Mouse (Mus musculus): ENCODE measurements around the gene Ccpg1os. TPM values are rescaled to one million over a fixed set of nuclear protein-coding genes. Genes with fewer than 3 reads are reported as not detected.

Gene Ccpg1os
- polyA plus RNA-seq, 1 experiment from 2014 or later: 28.1 TPM

- DNase-seq (ENCODE audit: low spot score) (no peak), ATAC-seq (ENCODE audit: low FRiP score) (no peak)
- Histone ChIP-seq H3K27ac (ENCODE audit: low read depth, low read length) (no peak overlapping the region), H3K36me3 (ENCODE audit: control insufficient read depth, insufficient read depth, low read length) (no peaks in the 10 kb centered on the region), H3K9me3 (ENCODE audit: control insufficient read depth, low read length) (no peaks in the 10 kb centered on the region), H3K27me3 (ENCODE audit: control insufficient read depth, insufficient read depth, low read length) (no peaks in the 10 kb centered on the region), H3K9ac (ENCODE audit: low read depth, low read length) (no peak overlapping the region), H3K4me1 (replicated peaks; ENCODE audit: control insufficient read depth, insufficient read depth, low read length) (no peaks in the 10 kb centered on the region), H3K4me2 (replicated peaks; ENCODE audit: low read depth, low read length) (no peak overlapping the region), H3K4me3 (ENCODE audit: low read depth, low read length) (no peak overlapping the region)
- WGBS: 94% methylated on average over 4 of the region's 4 CpGs
These were observed 27.4 kb upstream of the Ccpg1os start for GRCm38 (mm10) chr9:73012629-73013028.

GRCm38 (mm10) chr9:73008384-73008783 is 23.2 kb upstream of the Ccpg1os start:
- Histone ChIP-seq H3K36me3 (ENCODE audit: control insufficient read depth, insufficient read depth, low read length) (no peaks in the 10 kb centered on the region), H3K27me3 (ENCODE audit: control insufficient read depth, insufficient read depth, low read length) (no peaks in the 10 kb centered on the region), H3K4me1 (replicated peaks; ENCODE audit: control insufficient read depth, insufficient read depth, low read length) (no peaks in the 10 kb centered on the region), H3K9ac (ENCODE audit: low read depth, low read length) (no peak overlapping the region), H3K4me2 (replicated peaks; ENCODE audit: low read depth, low read length) (no peak overlapping the region), H3K9me3 (ENCODE audit: control insufficient read depth, low read length) (no peaks in the 10 kb centered on the region), H3K4me3 (ENCODE audit: low read depth, low read length) (no peak overlapping the region), H3K27ac (ENCODE audit: low read depth, low read length) (no peak overlapping the region)
- DNase-seq (ENCODE audit: low spot score) (no peak), ATAC-seq (ENCODE audit: low FRiP score) (no peak)
- WGBS: 71% methylated on average over 3 of the region's 3 CpGs

GRCm38 (mm10) chr9:73006175-73006574 is 21.0 kb upstream of the Ccpg1os start:
- no peak for ATAC-seq (ENCODE audit: low FRiP score)
- WGBS: 92% methylated on average over 3 of the region's 3 CpGs
- Histone ChIP-seq H3K9me3 (ENCODE audit: control insufficient read depth, low read length) (no peaks in the 10 kb centered on the region), H3K36me3 (ENCODE audit: control insufficient read depth, insufficient read depth, low read length) (no peaks in the 10 kb centered on the region), H3K4me3 (ENCODE audit: low read depth, low read length) (no peak overlapping the region), H3K4me2 (replicated peaks; ENCODE audit: low read depth, low read length) (no peak overlapping the region), H3K4me1 (replicated peaks; ENCODE audit: control insufficient read depth, insufficient read depth, low read length) (no peaks in the 10 kb centered on the region), H3K27me3 (ENCODE audit: control insufficient read depth, insufficient read depth, low read length) (no peaks in the 10 kb centered on the region), H3K9ac (ENCODE audit: low read depth, low read length) (no peak overlapping the region), H3K27ac (ENCODE audit: low read depth, low read length) (no peak overlapping the region)
- no peak for DNase-seq (ENCODE audit: low spot score)

GRCm38 (mm10) chr9:73005106-73005505 is 19.9 kb upstream of the Ccpg1os start:
- ATAC-seq (ENCODE audit: low FRiP score): no peak
- H3K36me3 ChIP-seq (ENCODE audit: control insufficient read depth, insufficient read depth, low read length): no peaks in the 10 kb centered on the region
- 86% methylated on average over 6 of the region's 6 CpGs for WGBS
- H3K4me2 ChIP-seq (replicated peaks; ENCODE audit: low read depth, low read length): no peak overlapping the region
- H3K4me3 ChIP-seq (ENCODE audit: low read depth, low read length): no peak overlapping the region
- no peaks in the 10 kb centered on the region for H3K4me1 ChIP-seq (replicated peaks; ENCODE audit: control insufficient read depth, insufficient read depth, low read length)
- H3K27me3 ChIP-seq (ENCODE audit: control insufficient read depth, insufficient read depth, low read length): no peaks in the 10 kb centered on the region
- no peaks in the 10 kb centered on the region for H3K9me3 ChIP-seq (ENCODE audit: control insufficient read depth, low read length)
- no peak overlapping the region for H3K9ac ChIP-seq (ENCODE audit: low read depth, low read length)
- no peak for DNase-seq (ENCODE audit: low spot score)
- H3K27ac ChIP-seq (ENCODE audit: low read depth, low read length): no peak overlapping the region

- H3K9me3 ChIP-seq (ENCODE audit: control insufficient read depth, low read length): no peaks in the 10 kb centered on the region
- H3K4me1 ChIP-seq (replicated peaks; ENCODE audit: control insufficient read depth, insufficient read depth, low read length): no peaks in the 10 kb centered on the region
- no peak overlapping the region for H3K4me2 ChIP-seq (replicated peaks; ENCODE audit: low read depth, low read length)
- no peak overlapping the region for H3K27ac ChIP-seq (ENCODE audit: low read depth, low read length)
- H3K4me3 ChIP-seq (ENCODE audit: low read depth, low read length): no peak overlapping the region
- H3K36me3 ChIP-seq (ENCODE audit: control insufficient read depth, insufficient read depth, low read length): no peaks in the 10 kb centered on the region
- H3K27me3 ChIP-seq (ENCODE audit: control insufficient read depth, insufficient read depth, low read length): no peaks in the 10 kb centered on the region
- WGBS: 89% methylated on average over 8 of the region's 8 CpGs
- ATAC-seq (ENCODE audit: low FRiP score) (no peak), DNase-seq (ENCODE audit: low spot score) (no peak)
- H3K9ac ChIP-seq (ENCODE audit: low read depth, low read length): no peak overlapping the region
These were observed 18.9 kb upstream of the Ccpg1os start for GRCm38 (mm10) chr9:73004076-73004475.

GRCm38 (mm10) chr9:73002177-73002576 is 17.0 kb upstream of the Ccpg1os start:
- no peak for ATAC-seq (ENCODE audit: low FRiP score)
- DNase-seq (ENCODE audit: low spot score): no peak
- no peaks in the 10 kb centered on the region for H3K27me3 ChIP-seq (ENCODE audit: control insufficient read depth, insufficient read depth, low read length)

GRCm38 (mm10) chr9:73001314-73002011 is 16.3 kb upstream of the Ccpg1os start:
- Histone ChIP-seq H3K4me1 (replicated peaks; ENCODE audit: control insufficient read depth, insufficient read depth, low read length) (no peaks in the 10 kb centered on the region), H3K9ac (ENCODE audit: low read depth, low read length) (no peak overlapping the region), H3K27me3 (ENCODE audit: control insufficient read depth, insufficient read depth, low read length) (no peaks in the 10 kb centered on the region), H3K4me3 (ENCODE audit: low read depth, low read length) (no peak overlapping the region), H3K4me2 (replicated peaks; ENCODE audit: low read depth, low read length) (no peak overlapping the region), H3K9me3 (ENCODE audit: control insufficient read depth, low read length) (no peaks in the 10 kb centered on the region), H3K27ac (ENCODE audit: low read depth, low read length) (no peak overlapping the region), H3K36me3 (ENCODE audit: control insufficient read depth, insufficient read depth, low read length) (no peaks in the 10 kb centered on the region)
- ATAC-seq (ENCODE audit: low FRiP score): no peak
- 89% methylated on average over 13 of the region's 13 CpGs for WGBS
- DNase-seq (ENCODE audit: low spot score): no peak

More at GRCm38 (mm10) chr9:73002177-73002576, 17.0 kb upstream of the Ccpg1os start:
- Histone ChIP-seq H3K4me1 (replicated peaks; ENCODE audit: control insufficient read depth, insufficient read depth, low read length) (no peaks in the 10 kb centered on the region), H3K4me3 (ENCODE audit: low read depth, low read length) (no peak overlapping the region), H3K27ac (ENCODE audit: low read depth, low read length) (no peak overlapping the region), H3K9ac (ENCODE audit: low read depth, low read length) (no peak overlapping the region), H3K36me3 (ENCODE audit: control insufficient read depth, insufficient read depth, low read length) (no peaks in the 10 kb centered on the region), H3K4me2 (replicated peaks; ENCODE audit: low read depth, low read length) (no peak overlapping the region), H3K9me3 (ENCODE audit: control insufficient read depth, low read length) (no peaks in the 10 kb centered on the region)
- 72% methylated on average over 3 of the region's 3 CpGs for WGBS

- Histone ChIP-seq H3K4me3 (ENCODE audit: low read depth, low read length) (no peak overlapping the region), H3K9ac (ENCODE audit: low read depth, low read length) (no peak overlapping the region), H3K9me3 (ENCODE audit: control insufficient read depth, low read length) (no peaks in the 10 kb centered on the region), H3K27me3 (ENCODE audit: control insufficient read depth, insufficient read depth, low read length) (no peaks in the 10 kb centered on the region), H3K4me2 (replicated peaks; ENCODE audit: low read depth, low read length) (no peak overlapping the region), H3K27ac (ENCODE audit: low read depth, low read length) (no peak overlapping the region), H3K36me3 (ENCODE audit: control insufficient read depth, insufficient read depth, low read length) (no peaks in the 10 kb centered on the region), H3K4me1 (replicated peaks; ENCODE audit: control insufficient read depth, insufficient read depth, low read length) (no peaks in the 10 kb centered on the region)
- 76% methylated on average over 2 of the region's 2 CpGs for WGBS
- ATAC-seq (ENCODE audit: low FRiP score) (no peak), DNase-seq (ENCODE audit: low spot score) (no peak)
These were observed 15.3 kb upstream of the Ccpg1os start for GRCm38 (mm10) chr9:73000487-73000886.

GRCm38 (mm10) chr9:72996806-72997205 is 11.6 kb upstream of the Ccpg1os start:
- Histone ChIP-seq H3K27ac (ENCODE audit: low read depth, low read length) (no peak overlapping the region), H3K9me3 (ENCODE audit: control insufficient read depth, low read length) (no peaks in the 10 kb centered on the region), H3K4me3 (ENCODE audit: low read depth, low read length) (no peak overlapping the region), H3K4me1 (replicated peaks; ENCODE audit: control insufficient read depth, insufficient read depth, low read length) (no peaks in the 10 kb centered on the region), H3K36me3 (ENCODE audit: control insufficient read depth, insufficient read depth, low read length) (no peaks in the 10 kb centered on the region), H3K4me2 (replicated peaks; ENCODE audit: low read depth, low read length) (no peak overlapping the region), H3K9ac (ENCODE audit: low read depth, low read length) (no peak overlapping the region), H3K27me3 (ENCODE audit: control insufficient read depth, insufficient read depth, low read length) (no peaks in the 10 kb centered on the region)
- ATAC-seq (ENCODE audit: low FRiP score): no peak
- 61% methylated on average over 7 of the region's 7 CpGs for WGBS
- no peak for DNase-seq (ENCODE audit: low spot score)
